Mouse (Mus musculus): Measurements from ENCODE around the gene Birc2. TPM values are rescaled to one million over a fixed set of nuclear protein-coding genes. Genes with fewer than 3 reads are reported as not detected.
"Not testable (repeated sequence)": the region's sequence is repeated elsewhere in the genome, so short reads cannot be mapped to it uniquely, and the experiment has no call there.

Gene Birc2
- polyA plus RNA-seq, 1 experiment from 2014 or later = 52.8 TPM

DNA sequence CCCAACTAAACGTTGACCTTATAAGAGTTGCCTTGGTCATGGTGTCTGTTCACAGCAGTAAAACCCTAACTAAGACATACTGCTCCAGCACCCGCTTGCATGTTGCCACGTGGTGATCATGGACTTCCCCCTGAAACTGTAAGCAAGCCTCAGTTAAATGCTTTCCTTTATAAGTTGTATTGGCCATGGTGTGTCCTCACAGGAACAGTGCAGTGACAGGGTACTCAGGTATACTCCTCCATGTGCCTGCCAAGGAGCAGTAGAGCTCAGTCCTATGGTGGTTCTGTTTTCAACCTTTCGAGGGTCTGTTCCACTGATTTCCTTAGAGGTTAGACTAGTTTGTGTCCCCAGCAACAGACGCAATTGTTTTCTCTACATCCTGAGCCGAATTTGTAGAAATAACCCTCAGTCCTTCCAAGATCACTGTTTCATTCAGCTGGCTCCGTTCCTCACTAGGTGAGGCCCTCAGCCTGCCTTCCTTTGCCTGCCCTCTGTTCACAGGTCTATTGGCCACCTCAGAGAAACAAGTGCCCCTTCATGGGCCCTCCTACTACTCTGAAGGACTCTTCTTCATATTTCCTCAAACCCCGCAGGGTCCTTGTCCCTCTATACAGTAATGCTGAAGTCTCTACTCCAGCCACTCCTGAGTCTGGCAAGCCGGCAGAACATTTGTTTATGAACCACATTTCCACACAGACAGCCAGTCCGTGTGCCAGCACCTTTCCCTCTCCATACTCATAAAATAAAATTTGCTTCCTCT is 33.9 kb upstream of the Birc2 start:
- Histone ChIP-seq H3K4me2 (ENCODE audit: low read length) (no peak overlapping the region), H3K27ac (ENCODE audit: low read depth, low read length) (no peak overlapping the region), H3K9ac (ENCODE audit: low read length) (no peak overlapping the region), H3K4me1 (ENCODE audit: control insufficient read depth, insufficient read depth, low read length) (peaks cover 4% of the 10 kb centered on the region; the same call in 1 of the 2 replicates), H3K27me3 (replicated peaks; ENCODE audit: control insufficient read depth, insufficient read depth, low read length) (no peaks in the 10 kb centered on the region), H3K36me3 (ENCODE audit: control insufficient read depth, insufficient read depth, low read length) (no peaks in the 10 kb centered on the region), H3K4me3 (ENCODE audit: low read depth, low read length) (no peak overlapping the region), H3K9me3 (replicated peaks; ENCODE audit: control insufficient read depth, low read length) (no peaks in the 10 kb centered on the region)
- 92% methylated on average over 10 of the region's 10 CpGs for WGBS
- ATAC-seq (no peak), DNase-seq (ENCODE audit: low spot score) (no peak)

DNA sequence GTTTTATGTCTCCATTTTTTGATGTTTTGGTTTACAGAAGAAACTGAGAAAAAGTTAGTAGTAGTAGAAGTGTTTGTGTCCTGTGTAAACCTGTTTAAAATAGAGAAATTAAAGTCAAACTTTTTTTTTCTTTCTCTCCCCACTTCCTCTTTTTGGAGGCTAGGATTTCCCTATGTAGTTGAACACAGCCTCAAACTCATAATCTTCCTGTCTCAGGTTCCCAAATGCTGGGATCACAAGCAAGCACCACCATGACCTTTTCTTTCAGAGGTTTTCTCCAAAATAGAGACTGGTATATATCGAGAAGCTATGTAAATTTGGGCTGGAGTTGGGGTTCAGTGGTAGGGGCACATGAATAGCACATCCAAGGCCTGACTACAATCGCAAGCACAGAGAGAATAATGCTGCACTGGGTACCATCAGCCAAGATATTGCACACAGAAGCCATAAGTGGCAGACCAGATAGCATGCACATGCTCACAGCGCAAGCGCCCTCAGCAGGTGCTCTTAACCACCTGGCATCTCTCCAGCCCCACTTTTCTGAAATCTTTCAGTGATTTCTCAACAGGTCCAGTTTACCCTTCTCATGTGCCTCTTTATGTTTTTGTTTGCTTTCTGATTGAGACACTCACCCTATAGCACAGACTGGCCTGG is 32.1 kb upstream of the Birc2 start:
- Histone ChIP-seq H3K27ac (ENCODE audit: low read depth, low read length) (no peak overlapping the region), H3K4me1 (ENCODE audit: control insufficient read depth, insufficient read depth, low read length) (peaks cover 4% of the 10 kb centered on the region; the same call in 1 of the 2 replicates), H3K9me3 (replicated peaks; ENCODE audit: control insufficient read depth, low read length) (no peaks in the 10 kb centered on the region), H3K27me3 (replicated peaks; ENCODE audit: control insufficient read depth, insufficient read depth, low read length) (no peaks in the 10 kb centered on the region), H3K36me3 (ENCODE audit: control insufficient read depth, insufficient read depth, low read length) (no peaks in the 10 kb centered on the region), H3K4me3 (ENCODE audit: low read depth, low read length) (no peak overlapping the region), H3K4me2 (ENCODE audit: low read length) (no peak overlapping the region), H3K9ac (ENCODE audit: low read length) (no peak overlapping the region)
- DNase-seq (ENCODE audit: low spot score) (no peak), ATAC-seq (no peak)
- whole genome bisulfite sequencing = 91% methylated on average over 4 of the region's 4 CpGs

DNA sequence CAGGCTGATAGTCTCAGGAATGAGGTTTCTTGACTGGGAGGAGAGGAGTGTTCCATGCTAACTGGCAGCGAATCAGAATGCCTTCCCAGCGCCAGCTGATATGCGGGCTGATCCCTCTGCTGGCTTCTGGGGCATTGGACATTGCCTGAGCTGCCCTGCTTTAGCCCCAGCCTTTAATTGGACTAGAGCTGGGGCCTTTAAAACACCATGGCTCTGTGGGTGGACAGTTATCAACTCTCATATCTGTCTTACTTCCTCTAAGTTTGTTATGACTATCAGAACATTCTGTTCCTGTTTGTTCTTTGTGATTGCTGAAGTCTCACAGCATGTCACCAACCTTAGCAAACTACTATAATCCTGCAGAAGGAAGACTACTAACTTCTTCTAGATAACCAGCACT is 31.1 kb upstream of the Birc2 start:
- Histone ChIP-seq H3K9ac (ENCODE audit: low read length) (no peak overlapping the region), H3K27ac (ENCODE audit: low read depth, low read length) (no peak overlapping the region), H3K27me3 (replicated peaks; ENCODE audit: control insufficient read depth, insufficient read depth, low read length) (no peaks in the 10 kb centered on the region), H3K4me1 (ENCODE audit: control insufficient read depth, insufficient read depth, low read length) (peaks cover 4% of the 10 kb centered on the region; the same call in 1 of the 2 replicates), H3K36me3 (ENCODE audit: control insufficient read depth, insufficient read depth, low read length) (no peaks in the 10 kb centered on the region), H3K9me3 (replicated peaks; ENCODE audit: control insufficient read depth, low read length) (no peaks in the 10 kb centered on the region), H3K4me2 (ENCODE audit: low read length) (no peak overlapping the region), H3K4me3 (ENCODE audit: low read depth, low read length) (no peak overlapping the region)
- no peak for ATAC-seq
- 87% methylated on average over 3 of the region's 3 CpGs for WGBS
- no peak for DNase-seq (ENCODE audit: low spot score)

DNA sequence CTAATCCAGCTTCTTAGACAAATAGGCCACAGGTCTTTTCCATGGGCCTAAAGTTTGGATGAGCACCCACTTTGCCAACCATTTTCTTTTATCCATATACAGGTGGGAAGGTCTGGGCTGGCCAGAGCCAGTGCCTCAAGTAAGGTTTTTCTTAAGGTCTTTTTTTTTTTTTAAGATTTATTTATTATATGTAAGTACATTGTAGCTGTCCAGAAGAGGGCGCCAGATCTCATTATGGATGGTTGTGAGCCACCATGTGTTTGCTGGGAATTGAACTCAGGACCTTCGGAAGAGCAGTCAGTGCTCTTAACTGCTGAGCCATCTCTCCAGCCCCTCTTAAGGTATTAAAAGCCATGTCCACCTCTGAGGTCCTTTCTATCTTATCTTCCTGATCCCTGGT is 30.1 kb upstream of the Birc2 start:
- not testable (repeated sequence) for DNase-seq (ENCODE audit: low spot score)
- 87% methylated on average over 2 of the region's 2 CpGs for WGBS

DNA sequence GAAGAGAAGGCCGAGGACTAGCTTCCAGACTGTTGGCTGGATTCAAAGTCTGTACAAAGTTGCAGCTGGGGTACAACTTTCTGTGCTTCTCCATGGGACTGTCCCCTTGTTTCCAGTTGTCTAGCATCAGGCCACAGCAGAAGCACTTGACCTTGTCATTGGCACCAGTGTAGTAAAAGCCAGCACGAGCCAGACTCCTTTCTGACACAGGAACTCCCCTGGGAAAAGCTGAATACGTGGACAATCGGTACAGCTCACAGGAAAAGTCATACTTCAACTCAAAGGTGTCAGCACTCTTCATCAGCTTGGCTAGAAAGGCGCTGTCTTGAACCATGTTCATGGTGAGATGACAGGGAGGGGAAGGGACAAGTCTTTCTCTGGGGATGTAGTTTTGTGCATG is 24.1 kb upstream of the Birc2 start:
- no peaks in the 10 kb centered on the region for H3K36me3 ChIP-seq (ENCODE audit: control insufficient read depth, insufficient read depth, low read length)
- H3K9me3 ChIP-seq (replicated peaks; ENCODE audit: control insufficient read depth, low read length) = no peaks in the 10 kb centered on the region
- ATAC-seq (no peak), DNase-seq (ENCODE audit: low spot score) (no peak)
- no peak overlapping the region for H3K9ac ChIP-seq (ENCODE audit: low read length)
- no peaks in the 10 kb centered on the region for H3K27me3 ChIP-seq (replicated peaks; ENCODE audit: control insufficient read depth, insufficient read depth, low read length)
- H3K4me2 ChIP-seq (ENCODE audit: low read length) = no peak overlapping the region
- 85% methylated on average over 5 of the region's 5 CpGs for WGBS
- no peak overlapping the region for H3K4me3 ChIP-seq (ENCODE audit: low read depth, low read length)
- H3K4me1 ChIP-seq (ENCODE audit: control insufficient read depth, insufficient read depth, low read length) = no peaks in the 10 kb centered on the region
- H3K27ac ChIP-seq (ENCODE audit: low read depth, low read length) = no peak overlapping the region

More for the DNA sequence above, 30.1 kb upstream of the Birc2 start:
- H3K9me3 ChIP-seq (replicated peaks; ENCODE audit: control insufficient read depth, low read length); H3K27me3 ChIP-seq (replicated peaks; ENCODE audit: control insufficient read depth, insufficient read depth, low read length); H3K36me3 ChIP-seq (ENCODE audit: control insufficient read depth, insufficient read depth, low read length); H3K27ac ChIP-seq (ENCODE audit: low read depth, low read length); H3K4me3 ChIP-seq (ENCODE audit: low read depth, low read length); ATAC-seq; H3K9ac ChIP-seq (ENCODE audit: low read length); H3K4me1 ChIP-seq (ENCODE audit: control insufficient read depth, insufficient read depth, low read length); H3K4me2 ChIP-seq (ENCODE audit: low read length): not testable (repeated sequence)

DNA sequence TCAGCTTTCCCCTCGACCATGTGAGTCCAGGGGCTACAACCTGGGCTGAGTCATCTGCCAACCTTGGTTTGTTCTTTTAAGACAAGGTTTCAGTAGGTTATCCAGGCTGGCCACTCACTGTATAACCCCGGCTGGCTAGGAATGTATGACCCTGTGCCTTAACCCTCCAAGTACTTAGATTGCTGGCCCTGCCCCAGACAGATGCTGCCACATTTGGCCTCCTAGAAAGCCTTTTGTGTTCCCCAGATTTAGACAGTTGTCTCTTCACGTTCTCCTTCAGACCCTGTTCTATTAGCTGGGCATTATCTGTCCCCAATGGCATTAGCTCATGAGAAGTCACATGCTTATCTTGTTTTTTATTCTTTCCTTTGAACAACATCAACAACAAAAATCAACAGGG is 19.0 kb upstream of the Birc2 start:
- Histone ChIP-seq H3K4me3 (ENCODE audit: low read depth, low read length) (no peak overlapping the region), H3K9me3 (replicated peaks; ENCODE audit: control insufficient read depth, low read length) (no peaks in the 10 kb centered on the region), H3K27ac (ENCODE audit: low read depth, low read length) (no peak overlapping the region), H3K4me2 (ENCODE audit: low read length) (no peak overlapping the region), H3K27me3 (replicated peaks; ENCODE audit: control insufficient read depth, insufficient read depth, low read length) (no peaks in the 10 kb centered on the region), H3K36me3 (ENCODE audit: control insufficient read depth, insufficient read depth, low read length) (no peaks in the 10 kb centered on the region), H3K9ac (ENCODE audit: low read length) (no peak overlapping the region), H3K4me1 (ENCODE audit: control insufficient read depth, insufficient read depth, low read length) (no peaks in the 10 kb centered on the region)
- ATAC-seq (no peak), DNase-seq (ENCODE audit: low spot score) (no peak)
- WGBS = 66% methylated on average over 3 of the region's 3 CpGs

DNA sequence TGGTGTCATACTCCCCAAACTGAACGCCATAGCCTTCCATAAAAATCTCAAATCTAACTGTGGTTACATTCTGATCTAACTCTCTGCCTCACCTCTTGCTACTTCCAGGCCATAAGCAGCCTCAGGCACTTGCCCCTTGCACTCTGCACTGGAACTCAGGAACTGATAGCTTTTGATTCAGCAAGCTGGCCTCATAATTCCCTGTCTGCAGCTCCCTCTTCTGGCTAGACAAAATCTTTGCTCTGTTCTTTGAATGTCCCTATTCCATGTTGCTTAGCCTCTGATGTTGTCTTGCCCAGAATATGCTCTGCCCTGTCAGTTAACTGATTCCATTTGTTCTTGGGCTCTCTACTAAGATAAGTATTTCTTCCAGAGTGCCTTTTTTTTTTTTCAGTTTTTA is 18.5 kb upstream of the Birc2 start:
- Histone ChIP-seq H3K4me3 (ENCODE audit: low read depth, low read length) (no peak overlapping the region), H3K4me1 (ENCODE audit: control insufficient read depth, insufficient read depth, low read length) (no peaks in the 10 kb centered on the region), H3K36me3 (ENCODE audit: control insufficient read depth, insufficient read depth, low read length) (no peaks in the 10 kb centered on the region), H3K9ac (ENCODE audit: low read length) (no peak overlapping the region), H3K9me3 (replicated peaks; ENCODE audit: control insufficient read depth, low read length) (no peaks in the 10 kb centered on the region), H3K27ac (ENCODE audit: low read depth, low read length) (no peak overlapping the region), H3K27me3 (replicated peaks; ENCODE audit: control insufficient read depth, insufficient read depth, low read length) (no peaks in the 10 kb centered on the region), H3K4me2 (ENCODE audit: low read length) (no peak overlapping the region)
- DNase-seq (ENCODE audit: low spot score) = peak; percentile 68
- ATAC-seq = peak; percentile 50
- WGBS = 46% methylated on average over 1 of the region's 1 CpGs

DNA sequence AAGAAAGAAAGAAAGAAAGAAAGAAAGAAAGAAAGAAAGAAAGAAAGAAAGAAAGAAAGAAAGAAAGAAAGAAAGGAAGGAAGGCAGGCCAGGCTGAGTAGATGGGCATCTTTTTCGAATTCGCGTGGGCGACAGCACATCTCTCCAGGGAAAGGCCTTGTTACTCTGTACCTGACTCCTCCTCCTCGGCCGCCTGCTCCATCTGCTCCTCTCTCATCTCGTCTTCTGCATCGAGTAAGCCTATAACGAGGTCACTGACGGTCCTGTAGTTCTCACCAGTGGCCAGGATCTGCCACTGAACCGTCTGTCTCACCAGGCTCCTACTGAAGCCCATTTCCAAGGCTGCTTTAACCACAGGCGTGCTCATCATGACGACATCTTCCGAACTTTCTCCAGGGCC is 17.3 kb upstream of the Birc2 start:
- WGBS = 70% methylated on average over 14 of the region's 14 CpGs
- H3K9me3 ChIP-seq (replicated peaks; ENCODE audit: control insufficient read depth, low read length); H3K4me1 ChIP-seq (ENCODE audit: control insufficient read depth, insufficient read depth, low read length); H3K9ac ChIP-seq (ENCODE audit: low read length); H3K27ac ChIP-seq (ENCODE audit: low read depth, low read length); H3K36me3 ChIP-seq (ENCODE audit: control insufficient read depth, insufficient read depth, low read length); H3K27me3 ChIP-seq (replicated peaks; ENCODE audit: control insufficient read depth, insufficient read depth, low read length); ATAC-seq; H3K4me2 ChIP-seq (ENCODE audit: low read length); DNase-seq (ENCODE audit: low spot score); H3K4me3 ChIP-seq (ENCODE audit: low read depth, low read length): not testable (repeated sequence)
